Mouse (Mus musculus) heart, postnatal 0 days (tissue): ENCODE measurements around the gene Rasal1.

Experiments
- CTCF ChIP-seq: IDR thresholded peaks from 2 replicates; pipeline ENCODE4 v1.5.1; 2016; ENCODE audit warnings: antibody characterized with exemption, control low read depth, low read depth
- EP300 ChIP-seq: IDR thresholded peaks from 2 replicates; pipeline ENCODE4 v1.6.1; 2016; ENCODE audit warnings: antibody characterized with exemption, low read depth

GRCm38 (mm10) chr5:120615903-120616302 is 32.7 kb upstream of the Rasal1 start:
- TF ChIP-seq CTCF: peak; percentile 37
- no peak for TF ChIP-seq EP300
